Mouse (Mus musculus) heart, embryonic 12.5 days (tissue): Measurements from ENCODE around the gene Olfr555. TPM values are rescaled to one million over a fixed set of nuclear protein-coding genes. Genes with fewer than 3 reads are reported as not detected.
"Not testable (repeated sequence)": the region's sequence is repeated elsewhere in the genome, so short reads cannot be mapped to it uniquely, and the experiment has no call there.

Experiments
- ATAC-seq: fragments of 200-750 bp; cut with Nextera tagmentation; 2 replicates; pipeline ENCODE4 v1.8.0; 2017; ENCODE audit warnings: moderate TSS enrichment, moderate library complexity; ENCODE audit not compliant: insufficient number of reproducible peaks, low FRiP score
- H3K27ac ChIP-seq: fragments of 300-500 bp; sonication (generic); 2 replicates; pipeline ENCODE4 v1.5.1; 2016; ENCODE audit warnings: mild to moderate bottlenecking, moderate library complexity; ENCODE audit not compliant: poor library complexity, severe bottlenecking
- H3K27me3 ChIP-seq: fragments of 300-500 bp; sonication (generic); replicated peaks from 2 replicates; pipeline ENCODE4 v1.6.1; 2016; ENCODE audit warnings: mild to moderate bottlenecking, moderate library complexity
- H3K36me3 ChIP-seq: fragments of 300-500 bp; sonication (generic); 2 replicates; pipeline ENCODE4 v1.6.1; 2016; ENCODE audit warnings: mild to moderate bottlenecking, moderate library complexity
- H3K4me1 ChIP-seq: fragments of 300-500 bp; sonication (generic); replicated peaks from 2 replicates; pipeline ENCODE4 v1.6.1; 2016; ENCODE audit warnings: mild to moderate bottlenecking
- H3K4me2 ChIP-seq: fragments of 300-500 bp; sonication (generic); 2 replicates; pipeline ENCODE4 v1.6.1; 2016; ENCODE audit warnings: mild to moderate bottlenecking, moderate library complexity
- H3K4me3 ChIP-seq: fragments of 300-500 bp; sonication (generic); 2 replicates; pipeline ENCODE4 v1.5.1; 2016; ENCODE audit warnings: mild to moderate bottlenecking
- H3K9ac ChIP-seq: fragments of 300-500 bp; sonication (generic); 2 replicates; pipeline ENCODE4 v1.6.1; 2016; ENCODE audit warnings: mild to moderate bottlenecking, moderate library complexity
- H3K9me3 ChIP-seq: fragments of 300-500 bp; sonication (generic); replicated peaks from 2 replicates; pipeline ENCODE4 v1.6.1; 2016; ENCODE audit warnings: mild to moderate bottlenecking, moderate library complexity
- WGBS: fragments of 180-500 bp; shearing (Covaris S2); methylation state at CpG from one replicate; pipeline ENCODE4 v1.1.7; 2016; 5-methylcytosine and 5-hydroxymethylcytosine counted together
- polyA plus RNA-seq: library from polyadenylated mRNA; unstranded; fragments of >200 nt; fragmentation: Nextera tagmentation; extraction: Ambion mirVana; gene quantifications from 2 replicates; pipeline ENCODE4 v1.2.1, GENCODE M21; 2016

The Olfr555 gene
- polyA plus RNA-seq = not detected in 2 replicates

DNA sequence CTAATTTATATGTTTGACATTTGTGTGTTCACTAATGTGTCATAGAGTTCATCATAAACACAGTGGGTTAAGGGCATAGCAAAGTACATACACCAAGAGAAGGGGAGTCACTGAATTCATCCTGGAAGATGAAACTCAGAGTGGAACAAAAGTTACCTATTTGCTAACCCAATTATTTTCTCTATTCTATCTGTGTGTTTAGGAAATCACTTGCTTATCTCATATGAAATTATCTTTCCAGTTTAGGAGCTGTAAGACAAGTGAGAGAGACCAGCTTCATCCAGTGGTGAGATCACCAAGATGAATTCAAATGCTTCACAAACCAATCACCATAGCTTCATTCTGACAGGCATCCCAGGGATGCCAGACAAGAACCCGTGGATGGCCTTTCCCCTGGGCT lies at the start of gene Olfr555:
Gene Olfr555, plus strand, starts transcription at position 301 of the 400 bp plus-strand sequence.
- Histone ChIP-seq H3K27ac (no peak within 1 kb of the TSS), H3K9me3 (no peaks in the 10 kb centered on the region), H3K27me3 (no peaks in the 10 kb centered on the region), H3K9ac (no peak within 1 kb of the TSS), H3K4me1 (no peaks in the 10 kb centered on the region), H3K4me3 (no peak within 1 kb of the TSS), H3K4me2 (no peak within 1 kb of the TSS), H3K36me3 (no peaks in the 10 kb centered on the region)
- WGBS = 66% methylated on average over 1 of the region's 1 CpGs
- no peak for ATAC-seq

DNA sequence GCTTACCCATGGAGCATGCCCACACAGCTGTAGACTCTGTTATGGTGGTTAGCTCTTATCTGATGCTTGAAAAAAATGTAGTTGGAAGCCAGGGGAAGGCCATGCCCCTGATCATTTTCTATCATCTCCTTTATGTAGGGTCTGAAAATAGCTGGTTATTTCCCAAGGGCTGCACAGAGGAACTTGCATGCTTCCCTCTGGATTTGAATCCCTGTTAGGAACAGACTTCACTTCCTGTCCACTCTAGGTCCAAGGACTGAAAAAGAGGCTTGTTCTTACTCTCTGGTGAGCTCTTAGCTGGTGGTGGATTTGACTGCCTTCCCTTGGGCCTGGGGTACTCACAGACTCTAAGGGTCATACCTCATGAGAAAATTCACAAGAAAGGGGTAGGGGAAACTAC lies 40.5 kb upstream of the Olfr555 start, which contains the start of gene Olfr553:
Gene Olfr553, minus strand, starts transcription at position 101 of the 400 bp plus-strand sequence.
- H3K27me3 ChIP-seq = no peaks in the 10 kb centered on the region

DNA sequence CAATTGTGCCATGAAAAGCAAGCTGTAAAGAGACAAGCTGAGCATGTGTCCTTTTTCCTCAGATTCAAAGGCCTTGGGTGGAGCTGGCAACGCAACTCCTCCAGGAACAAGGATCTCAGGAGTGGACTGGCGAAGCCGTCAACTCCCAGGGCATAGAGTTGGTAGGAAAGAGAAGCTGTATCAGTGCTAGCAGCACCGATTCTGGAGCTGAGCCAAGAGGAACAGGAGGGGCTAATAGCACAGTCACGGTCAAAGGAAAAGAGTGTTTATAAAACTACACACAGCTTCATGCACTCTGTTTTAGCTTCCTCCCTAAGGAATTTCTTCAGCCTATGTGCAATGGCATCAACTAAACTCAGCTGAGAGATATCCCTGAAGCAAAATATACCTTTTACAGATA lies 39.0 kb upstream of the Olfr555 start:
- no peak overlapping the region for H3K4me3 ChIP-seq
- no peak overlapping the region for H3K27ac ChIP-seq
- no peak for ATAC-seq
- H3K9ac ChIP-seq = no peak overlapping the region
- no peaks in the 10 kb centered on the region for H3K4me1 ChIP-seq
- H3K36me3 ChIP-seq = no peaks in the 10 kb centered on the region
- no peak overlapping the region for H3K4me2 ChIP-seq
- no peaks in the 10 kb centered on the region for H3K9me3 ChIP-seq
- H3K27me3 ChIP-seq = no peaks in the 10 kb centered on the region
- WGBS = 46% methylated on average over 5 of the region's 5 CpGs

More for the DNA sequence above, 40.5 kb upstream of the Olfr555 start, which contains the start of gene Olfr553:
- no peak for ATAC-seq
- Histone ChIP-seq H3K4me3 (no peak within 1 kb of the TSS), H3K9ac (no peak within 1 kb of the TSS), H3K4me2 (no peak within 1 kb of the TSS), H3K36me3 (no peaks in the 10 kb centered on the region), H3K27ac (no peak within 1 kb of the TSS), H3K4me1 (no peaks in the 10 kb centered on the region), H3K9me3 (no peaks in the 10 kb centered on the region)

DNA sequence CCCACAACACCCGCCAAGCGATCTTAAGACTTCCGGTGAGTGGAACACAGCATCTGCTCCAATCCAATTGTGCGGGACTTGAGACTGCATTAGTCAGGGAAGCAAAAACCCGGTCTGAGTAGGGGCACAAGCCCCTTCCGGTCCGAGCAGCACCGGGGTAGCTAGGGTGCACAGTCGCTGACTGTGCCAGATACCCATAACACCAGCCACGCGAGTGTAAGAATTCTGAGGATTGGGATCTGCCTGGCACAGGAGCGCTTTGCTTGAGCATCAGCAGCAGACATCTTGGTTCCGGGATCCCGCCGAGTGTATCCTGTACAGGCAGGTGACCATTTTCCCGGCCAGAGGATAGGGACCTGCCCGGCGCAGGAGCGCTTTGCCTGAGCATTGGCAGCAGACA lies 38.3 kb upstream of the Olfr555 start:
- H3K27ac ChIP-seq, H3K9ac ChIP-seq, ATAC-seq, H3K4me3 ChIP-seq, H3K4me2 ChIP-seq, H3K9me3 ChIP-seq, H3K27me3 ChIP-seq, H3K36me3 ChIP-seq, H3K4me1 ChIP-seq: not testable (repeated sequence)
- WGBS = 85% methylated on average over 19 of the region's 19 CpGs

DNA sequence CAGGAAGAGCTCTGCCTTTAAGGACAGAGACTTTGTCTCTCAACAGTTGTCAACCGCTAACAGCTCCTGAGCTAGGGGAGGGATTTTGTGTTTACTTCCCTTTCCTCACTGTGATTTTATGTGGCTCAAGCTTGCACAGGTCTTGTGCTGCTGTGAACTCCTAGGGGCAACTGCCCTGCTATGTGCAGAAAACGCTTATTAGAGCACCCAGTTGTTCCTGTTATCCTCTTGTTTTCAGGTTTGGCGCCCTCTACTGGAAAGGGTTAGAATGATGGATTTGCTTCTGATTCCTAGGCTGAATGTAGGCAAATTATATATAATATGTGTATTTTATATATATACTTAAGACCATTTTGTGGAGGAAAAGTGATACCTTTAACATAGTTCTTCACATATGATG lies 22.0 kb upstream of the Olfr555 start:
- Histone ChIP-seq H3K27ac (no peak overlapping the region), H3K36me3 (no peaks in the 10 kb centered on the region), H3K9me3 (no peaks in the 10 kb centered on the region), H3K27me3 (no peaks in the 10 kb centered on the region), H3K4me3 (no peak overlapping the region), H3K4me1 (no peaks in the 10 kb centered on the region), H3K4me2 (no peak overlapping the region), H3K9ac (no peak overlapping the region)
- no peak for ATAC-seq
- 34% methylated on average over 3 of the region's 3 CpGs for WGBS

DNA sequence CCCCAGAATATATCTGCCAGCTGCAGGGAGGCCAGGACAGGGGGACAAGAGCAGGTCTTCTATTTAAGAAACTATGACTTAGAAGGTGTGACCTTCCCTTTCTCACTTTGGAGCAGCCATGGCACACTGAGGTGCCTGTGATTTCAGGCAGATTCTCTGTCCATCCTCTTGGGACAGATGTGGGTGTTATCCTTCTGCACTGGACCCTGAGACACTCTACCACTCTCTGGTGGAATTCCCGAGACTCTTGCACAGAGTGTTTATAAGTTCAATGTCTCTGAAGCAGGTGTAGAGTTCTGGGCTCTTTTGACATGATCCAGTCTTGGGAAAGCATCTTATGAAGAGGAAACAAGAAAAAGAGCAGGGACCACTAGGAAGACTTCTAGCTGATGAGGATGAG lies 20.5 kb upstream of the Olfr555 start, which contains the start of gene Olfr554:
Gene Olfr554, plus strand, starts transcription at position 301 of the 400 bp plus-strand sequence.
- H3K9me3 ChIP-seq = no peaks in the 10 kb centered on the region

DNA sequence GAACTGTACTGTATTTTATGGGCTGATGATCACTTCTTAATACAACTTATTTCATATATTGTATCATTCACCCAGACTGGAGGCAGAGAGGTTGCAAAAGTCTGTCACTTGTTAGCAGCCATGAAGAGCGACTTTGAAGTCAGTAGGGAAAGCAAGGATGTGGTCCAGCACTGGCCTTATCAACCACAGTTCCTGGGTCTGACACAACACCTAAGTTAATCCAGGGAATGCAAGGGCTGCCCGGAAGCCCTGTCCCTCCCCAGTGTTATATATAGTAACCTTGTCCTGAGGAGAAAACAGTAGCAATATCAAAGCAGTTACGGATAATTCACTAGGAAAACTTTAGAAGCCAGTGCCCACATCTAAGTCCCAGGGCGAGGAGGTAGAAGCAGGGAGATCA lies 13.7 kb upstream of the Olfr555 start:
- H3K9ac ChIP-seq, H3K36me3 ChIP-seq, H3K27ac ChIP-seq, H3K4me3 ChIP-seq, ATAC-seq, H3K9me3 ChIP-seq, H3K27me3 ChIP-seq, H3K4me1 ChIP-seq, H3K4me2 ChIP-seq: not testable (repeated sequence)
- 40% methylated on average over 4 of the region's 4 CpGs for WGBS

More for the DNA sequence above, 20.5 kb upstream of the Olfr555 start, which contains the start of gene Olfr554:
- ATAC-seq = no peak
- Histone ChIP-seq H3K27me3 (no peaks in the 10 kb centered on the region), H3K4me1 (no peaks in the 10 kb centered on the region), H3K36me3 (no peaks in the 10 kb centered on the region), H3K9ac (no peak within 1 kb of the TSS), H3K4me3 (no peak within 1 kb of the TSS), H3K27ac (no peak within 1 kb of the TSS), H3K4me2 (no peak within 1 kb of the TSS)
- 70% methylated on average over 1 of the region's 1 CpGs for WGBS

DNA sequence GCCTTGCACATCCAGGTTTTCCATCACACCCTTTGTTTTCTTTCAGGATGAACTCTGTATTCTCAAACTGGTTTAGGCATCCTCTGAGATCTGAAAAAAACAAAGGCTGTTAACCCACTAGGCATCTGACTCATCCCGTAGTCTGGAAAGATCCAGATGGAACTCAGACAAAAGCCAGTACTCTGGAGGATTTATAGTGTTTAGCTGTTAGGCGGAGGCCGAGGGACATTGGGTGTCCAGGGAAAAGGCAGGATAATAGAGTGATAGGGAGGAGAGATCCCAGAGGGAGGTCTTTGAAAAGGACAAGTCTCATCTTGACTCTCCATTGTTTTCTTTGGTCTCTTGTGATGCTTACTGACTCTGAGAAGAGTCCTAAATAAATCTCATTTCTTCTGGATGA lies 6.0 kb downstream of the Olfr555 start, which contains the start of gene Olfr556:
Gene Olfr556, plus strand, starts transcription at position 301 of the 400 bp plus-strand sequence.
- no peaks in the 10 kb centered on the region for H3K36me3 ChIP-seq
- no peak within 1 kb of the TSS for H3K4me3 ChIP-seq
- H3K4me2 ChIP-seq = no peak within 1 kb of the TSS
- WGBS = 56% methylated on average over 3 of the region's 3 CpGs
- H3K27ac ChIP-seq = no peak within 1 kb of the TSS
- H3K27me3 ChIP-seq = no peaks in the 10 kb centered on the region
- H3K9me3 ChIP-seq = no peaks in the 10 kb centered on the region
- no peak for ATAC-seq
- H3K4me1 ChIP-seq = no peaks in the 10 kb centered on the region
- no peak within 1 kb of the TSS for H3K9ac ChIP-seq

DNA sequence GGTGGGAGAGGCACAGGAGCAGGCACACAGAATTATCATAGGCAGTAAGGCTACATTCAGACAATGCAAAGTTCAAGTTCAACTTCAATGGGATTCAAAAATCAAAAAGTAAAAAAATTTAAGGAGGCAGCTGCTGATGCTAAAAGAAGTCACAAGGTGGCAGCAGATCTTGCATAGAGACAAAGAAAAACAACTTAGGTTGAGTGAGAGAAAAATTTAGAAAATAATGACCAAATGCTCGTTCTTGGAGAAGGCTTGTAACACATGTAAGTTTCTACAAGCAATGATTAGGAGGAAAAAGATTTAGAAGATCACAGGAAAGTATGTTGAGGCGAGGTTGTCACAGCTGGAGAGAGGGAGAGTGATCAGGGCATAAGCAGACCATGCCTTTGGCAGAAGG lies 6.8 kb downstream of the Olfr555 start:
- Histone ChIP-seq H3K9ac (no peak overlapping the region), H3K4me3 (no peak overlapping the region), H3K4me2 (no peak overlapping the region), H3K27ac (no peak overlapping the region), H3K27me3 (no peaks in the 10 kb centered on the region), H3K36me3 (no peaks in the 10 kb centered on the region), H3K9me3 (no peaks in the 10 kb centered on the region), H3K4me1 (no peaks in the 10 kb centered on the region)
- WGBS = 29% methylated on average over 2 of the region's 2 CpGs
- ATAC-seq = no peak

DNA sequence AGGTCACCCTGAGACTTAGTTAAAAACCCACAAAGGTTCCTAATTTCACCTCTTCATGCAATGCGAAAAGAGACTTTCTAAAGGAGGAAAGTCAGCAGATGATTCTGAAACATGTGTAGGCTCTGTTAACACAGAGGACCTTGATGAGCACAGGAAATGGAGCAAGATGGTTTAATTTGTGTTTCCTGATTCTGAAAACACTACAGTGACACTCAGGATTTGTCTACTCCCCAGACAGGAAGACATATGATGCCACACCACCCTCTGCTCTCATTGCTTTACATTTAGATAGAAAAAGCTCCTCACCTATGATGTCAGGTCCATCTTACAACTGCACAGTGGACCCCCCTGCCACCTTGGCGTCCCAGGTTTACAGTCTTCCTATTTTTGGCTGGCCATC lies 17.6 kb downstream of the Olfr555 start:
- Histone ChIP-seq H3K4me1 (peaks cover 11% of the 10 kb centered on the region), H3K27me3 (no peaks in the 10 kb centered on the region), H3K27ac (no peak overlapping the region), H3K9me3 (no peaks in the 10 kb centered on the region), H3K4me2 (no peak overlapping the region), H3K4me3 (no peak overlapping the region), H3K9ac (no peak overlapping the region), H3K36me3 (peaks cover 12% of the 10 kb centered on the region)
- ATAC-seq = no peak
- 66% methylated on average over 2 of the region's 2 CpGs for WGBS

DNA sequence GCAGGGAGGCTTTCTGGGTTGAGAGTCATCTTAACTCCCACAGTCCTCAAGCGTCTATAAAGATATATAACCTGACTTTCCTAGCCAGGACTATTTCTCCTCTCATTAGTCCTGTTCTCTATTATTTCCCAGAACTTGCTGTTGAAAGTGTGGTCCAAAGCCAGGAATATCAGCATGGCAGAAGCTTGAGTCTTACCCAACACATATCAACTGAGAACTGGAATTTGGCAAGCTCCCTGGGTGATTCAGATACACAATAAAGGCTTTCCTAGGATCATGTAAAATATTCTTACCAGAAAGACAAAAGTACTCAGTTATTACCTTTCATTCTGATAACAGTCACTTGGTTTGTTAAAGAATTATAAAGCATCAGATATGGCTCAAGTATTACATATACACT lies 23.3 kb downstream of the Olfr555 start:
- H3K4me1 ChIP-seq = peaks cover 11% of the 10 kb centered on the region
- no peak for ATAC-seq
- H3K27ac ChIP-seq = no peak overlapping the region
- no peak overlapping the region for H3K9ac ChIP-seq
- no peaks in the 10 kb centered on the region for H3K9me3 ChIP-seq
- peaks cover 34% of the 10 kb centered on the region for H3K36me3 ChIP-seq
- H3K27me3 ChIP-seq = no peaks in the 10 kb centered on the region
- H3K4me2 ChIP-seq = no peak overlapping the region
- 68% methylated on average over 1 of the region's 1 CpGs for WGBS
- H3K4me3 ChIP-seq = no peak overlapping the region

DNA sequence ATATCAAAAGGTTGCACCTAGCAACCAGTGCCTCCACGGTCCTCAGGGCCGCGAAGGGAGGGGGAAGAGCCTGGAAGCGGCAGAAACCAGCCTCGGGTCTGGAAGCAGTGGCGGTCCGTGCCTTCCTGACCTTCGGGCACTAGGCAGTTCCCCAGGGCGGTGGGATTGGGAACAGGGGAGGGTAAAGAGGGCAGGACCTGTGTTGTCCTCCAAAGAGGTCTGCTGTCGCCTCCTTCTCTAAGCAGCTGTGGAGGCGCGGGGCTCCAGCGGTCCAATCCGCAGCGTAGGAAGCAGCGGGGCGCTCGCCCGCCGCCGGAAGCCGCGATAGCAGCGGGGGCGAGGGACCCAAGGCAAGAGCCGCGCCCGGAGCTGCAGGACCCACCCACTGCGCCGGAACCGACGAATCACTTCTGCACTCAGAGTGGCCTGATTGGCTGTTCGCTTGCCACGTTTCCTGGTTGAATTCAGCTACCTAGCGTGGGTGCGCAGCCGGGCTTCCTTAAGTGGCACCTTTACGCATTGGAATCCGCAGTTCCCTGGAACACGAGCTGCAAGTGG lies 28.4 kb downstream of the Olfr555 start, which contains the start of gene Trim68:
Gene Trim68, minus strand, starts transcription at position 384 of the 558 bp plus-strand sequence.
- Histone ChIP-seq H3K9me3 (no peaks in the 10 kb centered on the region), H3K36me3 (peaks cover 18% of the 10 kb centered on the region), H3K27me3 (no peaks in the 10 kb centered on the region), H3K27ac (peak within 1 kb of the TSS; percentile 89), H3K4me3 (peak within 1 kb of the TSS; percentile 78), H3K4me1 (no peaks in the 10 kb centered on the region; the same call in 1 of the 2 replicates), H3K9ac (peak within 1 kb of the TSS; percentile 87), H3K4me2 (peak within 1 kb of the TSS; percentile 64)
- WGBS = under 1% methylated on average over 39 of the region's 40 CpGs
- ATAC-seq = peak; percentile 99
